Mouse (Mus musculus): Measurements from ENCODE around the gene C1qtnf5. TPM values are rescaled to one million over a fixed set of nuclear protein-coding genes. Genes with fewer than 3 reads are reported as not detected.
A peak's percentile ranks its signal among the peaks of the same experiment; 100 is the strongest.

The C1qtnf5 gene
- polyA plus RNA-seq, 1 experiment from 2014 or later = 0.23 TPM

- Histone ChIP-seq H3K36me3 (0 out of 2 replicates have a peak, but pooled peaks cover 5% of the 10 kb centered on the region), H3K27me3 (replicated peaks) (0 out of 2 replicates have a peak, but pooled peaks cover 3% of the 10 kb centered on the region), H3K4me3 (no peak overlapping the region), H3K4me1 (peaks cover 9% of the 10 kb centered on the region; the same call in 1 of the 2 replicates), H3K9ac (no peak overlapping the region), H3K4me2 (no peak overlapping the region), H3K9me3 (replicated peaks) (no peaks in the 10 kb centered on the region), H3K27ac (no peak overlapping the region)
- 43% methylated on average over 3 of the region's 3 CpGs for WGBS (ENCODE audit: insufficient replicate concordance)
- ATAC-seq = no peak
Measured at GRCm38 (mm10) chr9:44094737-44095136, 12.3 kb upstream of the C1qtnf5 start.

DNA sequence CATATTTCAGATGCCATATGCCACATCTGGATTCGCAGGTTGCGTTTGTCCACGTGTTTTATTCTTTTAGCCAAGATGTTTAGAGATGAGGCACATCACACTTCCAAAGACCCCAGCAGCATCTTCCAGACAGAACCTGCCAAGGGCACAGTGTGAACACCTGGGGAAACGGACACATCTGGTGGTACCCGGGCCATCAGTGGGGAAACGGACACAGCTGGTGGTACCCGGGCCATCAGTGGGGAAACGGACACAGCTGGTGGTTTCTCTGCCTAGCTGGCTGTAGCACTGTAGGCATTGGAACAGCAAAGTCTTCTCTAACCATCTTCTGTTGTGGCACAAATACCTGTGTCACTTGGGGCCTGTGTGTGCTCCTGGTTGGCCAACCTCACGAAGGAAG is 11.3 kb upstream of the C1qtnf5 start:
- Histone ChIP-seq H3K4me1 (peaks cover 4% of the 10 kb centered on the region; the same call in 1 of the 2 replicates), H3K27ac (no peak overlapping the region), H3K4me2 (no peak overlapping the region), H3K9me3 (replicated peaks) (no peaks in the 10 kb centered on the region), H3K36me3 (0 out of 2 replicates have a peak, but pooled peaks cover 5% of the 10 kb centered on the region), H3K27me3 (replicated peaks) (no peaks in the 10 kb centered on the region), H3K9ac (no peak overlapping the region), H3K4me3 (no peak overlapping the region)
- 83% methylated on average over 9 of the region's 9 CpGs for WGBS (ENCODE audit: insufficient replicate concordance)
- no peak for ATAC-seq

DNA sequence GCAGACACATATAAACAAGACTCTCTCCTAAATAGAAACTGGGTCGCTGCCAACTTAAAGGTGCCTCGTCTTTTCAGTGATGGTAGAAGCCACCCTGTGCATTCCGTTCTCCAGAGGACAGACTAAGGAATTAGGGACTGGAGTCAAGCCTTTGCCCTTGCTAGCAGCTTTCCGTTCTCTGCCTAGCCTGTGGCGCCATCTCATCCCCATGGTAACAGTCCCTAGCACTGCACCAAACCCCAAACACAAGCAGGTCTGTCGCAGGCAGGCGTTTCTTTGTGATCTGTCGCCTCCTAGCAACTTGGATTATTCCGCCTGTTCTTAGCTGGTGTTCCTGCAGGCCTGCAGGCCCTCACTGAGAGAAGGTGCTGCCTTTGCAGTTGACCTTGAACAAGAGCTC is 10.5 kb upstream of the C1qtnf5 start:
- Histone ChIP-seq H3K9me3 (replicated peaks) (no peaks in the 10 kb centered on the region), H3K4me1 (peaks cover 4% of the 10 kb centered on the region; the same call in 1 of the 2 replicates), H3K27me3 (replicated peaks) (no peaks in the 10 kb centered on the region), H3K4me2 (no peak overlapping the region), H3K9ac (no peak overlapping the region), H3K4me3 (no peak overlapping the region), H3K36me3 (0 out of 2 replicates have a peak, but pooled peaks cover 5% of the 10 kb centered on the region), H3K27ac (no peak overlapping the region)
- WGBS (ENCODE audit: insufficient replicate concordance) = 65% methylated on average over 9 of the region's 9 CpGs
- no peak for ATAC-seq

DNA sequence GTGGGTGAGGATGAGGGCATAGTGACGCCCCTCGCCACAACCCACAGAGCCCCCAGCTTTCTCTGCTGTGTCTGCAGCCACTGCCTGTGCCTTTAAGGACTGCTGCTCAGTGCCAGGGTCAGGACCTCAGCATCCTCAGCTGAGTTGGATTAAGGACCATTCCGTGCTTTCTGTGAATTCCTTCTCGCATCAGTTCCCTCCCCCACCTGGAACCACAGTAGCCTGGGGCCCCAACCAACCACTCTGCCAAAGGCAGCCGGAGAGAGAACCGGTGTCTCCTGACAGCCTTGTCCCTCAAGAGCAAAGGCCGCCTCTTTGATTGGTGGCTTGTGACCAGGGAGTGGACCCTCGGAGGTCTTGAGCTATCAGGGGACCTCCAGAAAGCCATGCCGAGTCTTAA is 5.6 kb upstream of the C1qtnf5 start, which contains the start of gene Mfrp:
Mfrp (plus strand) TSS at position 240 of the 400 bp plus-strand sequence.
- Histone ChIP-seq H3K27me3 (replicated peaks) (no peaks in the 10 kb centered on the region), H3K27ac (no peak within 1 kb of the TSS), H3K4me1 (peaks cover 4% of the 10 kb centered on the region; the same call in 1 of the 2 replicates), H3K9me3 (replicated peaks) (no peaks in the 10 kb centered on the region), H3K9ac (no peak within 1 kb of the TSS), H3K36me3 (peaks cover 24% of the 10 kb centered on the region), H3K4me2 (no peak within 1 kb of the TSS), H3K4me3 (no peak within 1 kb of the TSS)
- WGBS (ENCODE audit: insufficient replicate concordance) = 80% methylated on average over 9 of the region's 9 CpGs
- ATAC-seq = no peak

DNA sequence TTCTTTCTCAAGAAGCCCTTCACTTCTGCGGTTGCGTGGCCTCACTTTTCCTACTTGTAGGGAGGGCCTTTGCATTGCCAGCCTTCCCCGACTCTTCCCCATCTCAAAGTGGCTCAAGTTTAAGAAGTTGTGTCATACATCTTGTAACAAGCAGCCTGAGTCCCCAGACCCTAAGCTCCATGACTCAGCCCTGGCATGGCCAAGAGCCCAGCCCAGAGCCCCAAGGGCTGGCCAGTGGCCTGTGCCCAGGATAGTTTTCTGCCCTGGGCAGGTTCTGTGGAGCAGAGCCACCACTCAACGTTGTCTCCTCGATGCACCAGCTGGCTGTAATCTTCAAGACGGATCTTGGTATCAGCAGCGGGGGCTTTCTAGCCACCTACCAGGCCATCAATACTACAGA is 2.2 kb upstream of the C1qtnf5 start:
- Histone ChIP-seq H3K9ac (no peak overlapping the region), H3K4me2 (no peak overlapping the region), H3K27me3 (replicated peaks) (no peaks in the 10 kb centered on the region), H3K4me3 (no peak overlapping the region), H3K4me1 (peaks cover 37% of the 10 kb centered on the region), H3K36me3 (peaks cover 55% of the 10 kb centered on the region), H3K27ac (no peak overlapping the region), H3K9me3 (replicated peaks) (no peaks in the 10 kb centered on the region)
- no peak for ATAC-seq
- WGBS (ENCODE audit: insufficient replicate concordance) = 79% methylated on average over 7 of the region's 7 CpGs

- Histone ChIP-seq H3K9me3 (replicated peaks) (no peaks in the 10 kb centered on the region), H3K4me3 (no peak overlapping the region), H3K4me2 (no peak overlapping the region), H3K36me3 (peaks cover 64% of the 10 kb centered on the region), H3K27me3 (replicated peaks) (no peaks in the 10 kb centered on the region), H3K27ac (no peak overlapping the region), H3K4me1 (peaks cover 46% of the 10 kb centered on the region), H3K9ac (no peak overlapping the region)
- no peak for ATAC-seq
- WGBS (ENCODE audit: insufficient replicate concordance) = 85% methylated on average over 10 of the region's 10 CpGs
Measured at GRCm38 (mm10) chr9:44105781-44106180, 1.3 kb upstream of the C1qtnf5 start.

- WGBS (ENCODE audit: insufficient replicate concordance) = 94% methylated on average over 7 of the region's 7 CpGs
- Histone ChIP-seq H3K4me3 (no peak overlapping the region), H3K27ac (no peak overlapping the region; the same call in 1 of the 2 replicates), H3K9ac (no peak overlapping the region), H3K4me2 (no peak overlapping the region), H3K27me3 (replicated peaks) (no peaks in the 10 kb centered on the region), H3K4me1 (peaks cover 48% of the 10 kb centered on the region), H3K9me3 (replicated peaks) (no peaks in the 10 kb centered on the region), H3K36me3 (peaks cover 67% of the 10 kb centered on the region)
- ATAC-seq = no peak
Measured at GRCm38 (mm10) chr9:44106182-44106581, 863 bp upstream of the C1qtnf5 start.

GRCm38 (mm10) chr9:44106596-44106995 is 449 bp upstream of the C1qtnf5 start:
- Histone ChIP-seq H3K4me1 (peaks cover 48% of the 10 kb centered on the region), H3K4me3 (no peak overlapping the region), H3K27ac (no peak overlapping the region; the same call in 1 of the 2 replicates), H3K9me3 (replicated peaks) (no peaks in the 10 kb centered on the region), H3K9ac (no peak overlapping the region), H3K36me3 (peaks cover 68% of the 10 kb centered on the region), H3K4me2 (no peak overlapping the region), H3K27me3 (replicated peaks) (no peaks in the 10 kb centered on the region)
- ATAC-seq = no peak
- 93% methylated on average over 4 of the region's 4 CpGs for WGBS (ENCODE audit: insufficient replicate concordance)

GRCm38 (mm10) chr9:44107557-44108179 is 623 bp downstream of the C1qtnf5 start:
- ATAC-seq = no peak
- Histone ChIP-seq H3K4me1 (peaks cover 53% of the 10 kb centered on the region), H3K9ac (no peak overlapping the region; the same call in 1 of the 2 replicates), H3K4me3 (no peak overlapping the region), H3K4me2 (peak overlapping the region; percentile 18; the same call in 1 of the 2 replicates), H3K27me3 (replicated peaks) (no peaks in the 10 kb centered on the region), H3K36me3 (peaks cover 70% of the 10 kb centered on the region), H3K9me3 (replicated peaks) (no peaks in the 10 kb centered on the region), H3K27ac (no peak overlapping the region)
- WGBS (ENCODE audit: insufficient replicate concordance) = 70% methylated on average over 25 of the region's 25 CpGs

- WGBS (ENCODE audit: insufficient replicate concordance) = 83% methylated on average over 31 of the region's 31 CpGs
- Histone ChIP-seq H3K36me3 (peaks cover 70% of the 10 kb centered on the region), H3K4me3 (no peak overlapping the region), H3K9me3 (replicated peaks) (no peaks in the 10 kb centered on the region), H3K27me3 (replicated peaks) (no peaks in the 10 kb centered on the region), H3K4me2 (peak overlapping the region; percentile 42), H3K4me1 (peaks cover 53% of the 10 kb centered on the region), H3K27ac (no peak overlapping the region), H3K9ac (0 out of 2 replicates have a peak overlapping the region, but pooled peaks have one; percentile 9)
- no peak for ATAC-seq
Measured at GRCm38 (mm10) chr9:44108269-44109055, 1.4 kb downstream of the C1qtnf5 start.

- WGBS (ENCODE audit: insufficient replicate concordance) = 34% methylated on average over 9 of the region's 9 CpGs
- Histone ChIP-seq H3K27me3 (replicated peaks) (no peaks in the 10 kb centered on the region), H3K4me1 (peaks cover 63% of the 10 kb centered on the region), H3K4me2 (peak overlapping the region; percentile 42), H3K4me3 (peak overlapping the region; percentile 25), H3K27ac (peak overlapping the region; percentile 22; the same call in 1 of the 2 replicates), H3K36me3 (peaks cover 65% of the 10 kb centered on the region), H3K9ac (peak overlapping the region; percentile 47), H3K9me3 (replicated peaks) (no peaks in the 10 kb centered on the region)
- no peak for ATAC-seq
Measured at GRCm38 (mm10) chr9:44109360-44110095, 2.5 kb downstream of the C1qtnf5 start.

Data from liver, embryonic 12.5 days (tissue).